ENCODE assay signal across 11 mouse cellular contexts in genomic region chr11:61011736-61012294, GRCm38 (mm10). TPM values are rescaled to one million over a fixed set of nuclear protein-coding genes. Genes with fewer than 3 reads are reported as not detected.
DNase-seq lines count a peak whose midpoint lies in the region; ATAC-seq and TF ChIP-seq lines count a peak whose summit lies in the region.
"Had no signal": no experiment of that assay in that cellular context is flagged by ENCODE, and none has a peak within 500 bp of the region (broad histone marks: within the 10 kb centered on the region; RNA-seq: fewer than 3 reads in every experiment).

No protein-coding gene starts in this region.

- intact Hi-C loops in left cerebral cortex, adult 2 months (cut with DNase I): no loop called here

- peaks cover 20% of the 10 kb centered on the region for H3K4me1 ChIP-seq in midbrain, embryonic 10.5 days
- H3K4me1 ChIP-seq in midbrain, postnatal 0 days (ENCODE audit: insufficient read depth, low read length): peaks cover 3% of the 10 kb centered on the region; the same call in 1 of the 2 replicates
- peaks cover 2% of the 10 kb centered on the region; the same call in 1 of the 2 replicates for H3K4me1 ChIP-seq in kidney, embryonic 15.5 days
- H3K4me1 ChIP-seq in midbrain, embryonic 15.5 days: peaks cover 7% of the 10 kb centered on the region

- H3K36me3 ChIP-seq in midbrain, embryonic 10.5 days: no peaks in the 10 kb centered on the region
- no peaks in the 10 kb centered on the region for H3K36me3 ChIP-seq in midbrain, postnatal 0 days (ENCODE audit: insufficient read depth, low read length)
- no peaks in the 10 kb centered on the region for H3K36me3 ChIP-seq in kidney, embryonic 15.5 days
- H3K36me3 ChIP-seq in midbrain, embryonic 15.5 days (replicated peaks): no peaks in the 10 kb centered on the region

- H3K27me3 ChIP-seq in midbrain, embryonic 10.5 days (ENCODE audit: low read depth, poor library complexity, severe bottlenecking): peaks cover 5% of the 10 kb centered on the region; the same call in 1 of the 2 replicates
- H3K27me3 ChIP-seq in midbrain, postnatal 0 days (ENCODE audit: insufficient read depth, low read length): no peaks in the 10 kb centered on the region
- H3K27me3 ChIP-seq in kidney, embryonic 15.5 days: no peaks in the 10 kb centered on the region
- H3K27me3 ChIP-seq in midbrain, embryonic 15.5 days (replicated peaks): 0 out of 2 replicates have a peak, but pooled peaks cover 3% of the 10 kb centered on the region

- DNase-seq in heart, adult 11 months: peak; percentile 87
- DNase-seq in heart, adult 9 months (ENCODE audit: low spot score in 2 of 2): no peak
- peak; percentile 37 for DNase-seq in midbrain, embryonic 10.5 days (ENCODE audit: low spot score)
- DNase-seq in midbrain, postnatal 0 days (ENCODE audit: low spot score): no peak
- no peak for DNase-seq in left cerebral cortex, adult 2 months (ENCODE audit: extremely low spot score in 1 of 2, low spot score in 2 of 2)
- DNase-seq: left cerebral cortex, postnatal 4 days; right cerebral cortex, postnatal 4 days had no signal

- H3K9ac ChIP-seq in midbrain, postnatal 0 days (replicated peaks; ENCODE audit: low read length, poor library complexity, severe bottlenecking): no peak overlapping the region
- no peak overlapping the region for H3K9ac ChIP-seq in kidney, embryonic 15.5 days
- H3K9ac ChIP-seq in midbrain, embryonic 15.5 days: no peak overlapping the region

- no peak for ATAC-seq in midbrain, postnatal 0 days (ENCODE audit: low FRiP score)
- peak; percentile 43; the same call in 1 of the 2 replicates for ATAC-seq in kidney, embryonic 15.5 days (replicated peaks; ENCODE audit: low FRiP score)
- ATAC-seq in midbrain, embryonic 15.5 days (replicated peaks): no peak
- no peak for ATAC-seq in cerebellum, adult (ENCODE audit: insufficient number of reproducible peaks, low FRiP score, low TSS enrichment)

- no peak overlapping the region for H3K4me3 ChIP-seq in midbrain, embryonic 10.5 days
- no peak overlapping the region for H3K4me3 ChIP-seq in midbrain, postnatal 0 days (ENCODE audit: low read depth, low read length)
- H3K4me3 ChIP-seq in kidney, embryonic 15.5 days (replicated peaks): no peak overlapping the region
- H3K4me3 ChIP-seq in midbrain, embryonic 15.5 days: no peak overlapping the region
- no peak overlapping the region for H3K4me3 ChIP-seq in left cerebral cortex, adult 2 months

- no peaks in the 10 kb centered on the region for H3K9me3 ChIP-seq in midbrain, embryonic 10.5 days (replicated peaks)
- H3K9me3 ChIP-seq in midbrain, postnatal 0 days (ENCODE audit: low read length): no peaks in the 10 kb centered on the region
- H3K9me3 ChIP-seq in kidney, embryonic 15.5 days (replicated peaks): no peaks in the 10 kb centered on the region
- no peaks in the 10 kb centered on the region for H3K9me3 ChIP-seq in midbrain, embryonic 15.5 days

- 27% methylated on average over 9 of the region's 9 CpGs for WGBS in midbrain, embryonic 10.5 days
- WGBS in midbrain, postnatal 0 days: 21% methylated on average over 9 of the region's 9 CpGs
- WGBS in kidney, embryonic 15.5 days: 34% methylated on average over 9 of the region's 9 CpGs
- 19% methylated on average over 9 of the region's 9 CpGs for WGBS in midbrain, embryonic 15.5 days

- TF ChIP-seq CTCF in midbrain, postnatal 0 days (IDR thresholded peaks at IDR 0.05): no peak
- no peak for TF ChIP-seq CTCF in left cerebral cortex, adult 2 months (IDR thresholded peaks at IDR 0.05)

- H3K4me2 ChIP-seq in midbrain, postnatal 0 days (ENCODE audit: low read depth, low read length, poor library complexity, severe bottlenecking): no peak overlapping the region
- no peak overlapping the region for H3K4me2 ChIP-seq in kidney, embryonic 15.5 days
- H3K4me2 ChIP-seq in midbrain, embryonic 15.5 days: no peak overlapping the region

- peak overlapping the region; percentile 68 for H3K27ac ChIP-seq in midbrain, embryonic 10.5 days (replicated peaks)
- no peak overlapping the region for H3K27ac ChIP-seq in midbrain, postnatal 0 days (ENCODE audit: low read depth, low read length)
- no peak overlapping the region for H3K27ac ChIP-seq in kidney, embryonic 15.5 days
- peak overlapping the region; percentile 20; the same call in 1 of the 2 replicates for H3K27ac ChIP-seq in midbrain, embryonic 15.5 days
- H3K27ac ChIP-seq in left cerebral cortex, adult 2 months: no peak overlapping the region

RNA-seq across cellular contexts. Expression of gene Kcnj12, which starts 10.5 kb away (rescaled TPM):
- 0.53 and 0.62 TPM in 2 replicates for polyA plus RNA-seq in midbrain, embryonic 10.5 days (2016; fragmentation: Nextera tagmentation; extraction: Ambion mirVana)
- 20.5 and 23.6 TPM in 2 replicates for total RNA-seq in midbrain, postnatal 0 days (2014; rRNA removed)
- polyA plus RNA-seq in midbrain, postnatal 0 days (2015; fragmentation: Nextera tagmentation; extraction: Ambion mirVana): 3.1 and 3.2 TPM in 2 replicates
- polyA plus RNA-seq in kidney, embryonic 15.5 days (2015; fragmentation: Nextera tagmentation; extraction: Ambion mirVana): 0.45 and 0.77 TPM in 2 replicates
- 4.6 and 4.7 TPM in 2 replicates for polyA plus RNA-seq in midbrain, embryonic 15.5 days (2015; fragmentation: Nextera tagmentation; extraction: Ambion mirVana)
- 10 to 100 TPM; 19.0 to 19.2 TPM for total RNA-seq in left cerebral cortex, adult 2 months (2021)
- total RNA-seq: hematopoietic stem cell, adult 5-6 weeks had no signal

Comparison
In these comparisons a context has a peak if more than half of its experiments do, and no peak if none do; other contexts are left out.
1. DNase-seq: peak in heart, adult 11 months (single experiment) and midbrain, embryonic 10.5 days (single experiment); none in heart, adult 9 months (0 of 2), midbrain, postnatal 0 days (single experiment) and left cerebral cortex, adult 2 months (0 of 2).
2. H3K27ac ChIP-seq: peak in midbrain, embryonic 10.5 days (single experiment) and midbrain, embryonic 15.5 days (single experiment); none in midbrain, postnatal 0 days (single experiment), kidney, embryonic 15.5 days (single experiment) and left cerebral cortex, adult 2 months (single experiment).